Mouse (Mus musculus): ENCODE data around the gene H1foo. TPM values are rescaled to one million over a fixed set of nuclear protein-coding genes. Genes with fewer than 3 reads are reported as not detected.

The H1foo gene
- not detected in 2 replicates for polyA plus RNA-seq (2012; rRNA removed)

- 92% methylated on average over 5 of the region's 5 CpGs for WGBS
- no peak for TF ChIP-seq CTCF (IDR thresholded peaks at IDR 0.05; ENCODE audit: insufficient read depth, low read length)
- no peak for TF ChIP-seq POLR2A (IDR thresholded peaks at IDR 0.05; ENCODE audit: borderline replicate concordance, extremely low read depth, low read depth, low read length)
- Histone ChIP-seq H3K4me3 (replicated peaks; ENCODE audit: extremely low read depth, low read depth, low read length) (no peak within 1 kb of the TSS), H3K4me1 (ENCODE audit: control insufficient read depth, insufficient read depth, low read length) (no peaks in the 10 kb centered on the region; the same call in 1 of the 2 replicates)
- no peak for DNase-seq
These were observed at the start of gene H1foo for GRCm38 (mm10) chr6:115944638-115945037. TSS of gene H1foo (plus strand) at chr6:115944938.

DNA sequence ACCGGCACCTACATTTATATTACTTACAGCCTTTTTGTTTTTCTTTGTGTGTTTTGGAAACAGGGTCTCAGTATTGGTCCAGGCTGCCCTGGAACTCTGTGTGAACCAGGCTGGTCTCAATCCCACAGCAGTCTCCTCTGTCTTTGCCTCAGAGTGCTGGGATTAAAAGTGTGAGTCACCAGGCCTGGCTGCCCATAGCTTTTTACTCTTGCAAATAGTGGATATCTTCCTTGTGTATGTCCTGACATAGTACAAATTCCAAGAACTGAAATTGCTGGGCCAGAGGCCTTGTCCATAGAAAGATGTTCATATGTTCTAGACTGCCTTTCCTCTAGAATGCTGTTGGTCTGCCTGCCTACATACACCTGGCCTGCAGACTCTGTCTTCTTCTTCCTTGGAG lies 48.4 kb upstream of the H1foo start:
- TF ChIP-seq POLR2A (IDR thresholded peaks at IDR 0.05; ENCODE audit: borderline replicate concordance, extremely low read depth, low read depth, low read length): no peak
- no peak for TF ChIP-seq CTCF (IDR thresholded peaks at IDR 0.05; ENCODE audit: insufficient read depth, low read length)
- 63% methylated on average over 1 of the region's 1 CpGs for WGBS
- peaks cover 6% of the 10 kb centered on the region for H3K4me1 ChIP-seq (ENCODE audit: control insufficient read depth, insufficient read depth, low read length)
- H3K4me3 ChIP-seq (replicated peaks; ENCODE audit: extremely low read depth, low read depth, low read length): no peak overlapping the region
- DNase-seq: no peak

- no peak for TF ChIP-seq POLR2A (IDR thresholded peaks at IDR 0.05; ENCODE audit: borderline replicate concordance, extremely low read depth, low read depth, low read length)
- no peak for TF ChIP-seq CTCF (IDR thresholded peaks at IDR 0.05; ENCODE audit: insufficient read depth, low read length)
- DNase-seq: no peak
- WGBS: 58% methylated on average over 4 of the region's 4 CpGs
- H3K4me3 ChIP-seq (replicated peaks; ENCODE audit: extremely low read depth, low read depth, low read length): no peak overlapping the region
- H3K4me1 ChIP-seq (ENCODE audit: control insufficient read depth, insufficient read depth, low read length): peaks cover 8% of the 10 kb centered on the region
These were observed 47.6 kb upstream of the H1foo start for GRCm38 (mm10) chr6:115897117-115897516.

DNA sequence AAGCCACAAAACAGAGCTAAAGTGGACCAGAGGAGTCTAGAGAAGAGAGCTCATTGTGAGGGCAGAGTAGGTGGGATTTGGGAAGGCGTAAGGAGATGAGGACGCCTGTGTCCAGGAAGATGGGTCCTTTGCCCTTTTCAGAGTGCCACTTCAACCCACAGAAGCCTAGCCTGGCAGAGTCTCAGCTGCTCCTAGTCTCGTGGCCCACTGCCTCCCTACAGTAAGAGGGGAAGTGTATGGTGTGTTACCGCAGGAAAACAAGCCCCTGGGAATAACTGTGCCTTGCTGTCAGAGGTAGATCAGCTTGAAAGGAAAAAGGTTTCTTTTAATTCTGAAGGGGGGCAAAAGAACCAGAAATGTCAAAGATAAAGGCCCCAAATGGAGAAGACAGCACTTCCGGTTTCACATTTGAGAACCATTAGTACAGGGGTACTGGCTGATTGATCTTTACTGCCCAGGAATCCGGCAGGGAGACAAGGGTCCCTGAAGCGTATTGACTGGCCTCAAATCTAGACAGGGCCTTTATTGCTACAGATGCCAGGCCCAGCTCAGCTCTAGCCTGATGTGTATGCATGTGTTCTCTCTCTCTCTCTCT lies 46.7 kb upstream of the H1foo start:
- no peak for DNase-seq
- WGBS: 84% methylated on average over 7 of the region's 7 CpGs
- no peak for TF ChIP-seq POLR2A (IDR thresholded peaks at IDR 0.05; ENCODE audit: borderline replicate concordance, extremely low read depth, low read depth, low read length)
- TF ChIP-seq CTCF (IDR thresholded peaks at IDR 0.05; ENCODE audit: insufficient read depth, low read length): no peak
- no peak overlapping the region for H3K4me3 ChIP-seq (replicated peaks; ENCODE audit: extremely low read depth, low read depth, low read length)
- peaks cover 8% of the 10 kb centered on the region for H3K4me1 ChIP-seq (ENCODE audit: control insufficient read depth, insufficient read depth, low read length)

DNA sequence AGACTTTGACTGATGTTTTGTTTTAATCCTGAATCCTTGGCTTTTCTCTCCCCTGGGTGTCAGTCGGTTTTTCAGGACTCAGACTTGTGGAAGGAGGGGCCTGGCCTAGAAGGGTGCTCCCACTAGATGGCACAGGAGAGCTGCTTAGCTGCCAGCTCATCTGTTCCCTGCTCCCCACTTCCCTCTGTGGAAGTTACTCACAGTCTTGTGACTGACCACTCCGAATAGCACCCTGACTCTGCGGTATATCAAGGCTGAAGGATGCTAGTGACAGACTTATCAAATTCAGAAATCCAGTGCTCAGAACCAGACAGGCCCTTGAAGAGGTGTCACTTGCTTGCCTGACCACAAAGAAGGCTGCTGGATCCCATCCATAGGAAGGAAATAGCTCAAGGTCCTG lies 43.7 kb upstream of the H1foo start:
- WGBS: 1% methylated on average over 3 of the region's 3 CpGs

GRCm38 (mm10) chr6:115901489-115901931 lies 43.2 kb upstream of the H1foo start:
- DNase-seq: no peak
- no peak overlapping the region for H3K4me3 ChIP-seq (replicated peaks; ENCODE audit: extremely low read depth, low read depth, low read length)
- H3K4me1 ChIP-seq (ENCODE audit: control insufficient read depth, insufficient read depth, low read length): peaks cover 21% of the 10 kb centered on the region
- no peak for TF ChIP-seq CTCF (IDR thresholded peaks at IDR 0.05; ENCODE audit: insufficient read depth, low read length)
- no peak for TF ChIP-seq POLR2A (IDR thresholded peaks at IDR 0.05; ENCODE audit: borderline replicate concordance, extremely low read depth, low read depth, low read length)
- 49% methylated on average over 8 of the region's 8 CpGs for WGBS

More for the DNA sequence above, 43.7 kb upstream of the H1foo start:
- peak; percentile 72 for DNase-seq
- TF ChIP-seq CTCF (IDR thresholded peaks at IDR 0.05; ENCODE audit: insufficient read depth, low read length): peak; percentile 94
- no peak for TF ChIP-seq POLR2A (IDR thresholded peaks at IDR 0.05; ENCODE audit: borderline replicate concordance, extremely low read depth, low read depth, low read length)
- Histone ChIP-seq H3K4me3 (replicated peaks; ENCODE audit: extremely low read depth, low read depth, low read length) (no peak overlapping the region), H3K4me1 (ENCODE audit: control insufficient read depth, insufficient read depth, low read length) (peaks cover 21% of the 10 kb centered on the region)

DNA sequence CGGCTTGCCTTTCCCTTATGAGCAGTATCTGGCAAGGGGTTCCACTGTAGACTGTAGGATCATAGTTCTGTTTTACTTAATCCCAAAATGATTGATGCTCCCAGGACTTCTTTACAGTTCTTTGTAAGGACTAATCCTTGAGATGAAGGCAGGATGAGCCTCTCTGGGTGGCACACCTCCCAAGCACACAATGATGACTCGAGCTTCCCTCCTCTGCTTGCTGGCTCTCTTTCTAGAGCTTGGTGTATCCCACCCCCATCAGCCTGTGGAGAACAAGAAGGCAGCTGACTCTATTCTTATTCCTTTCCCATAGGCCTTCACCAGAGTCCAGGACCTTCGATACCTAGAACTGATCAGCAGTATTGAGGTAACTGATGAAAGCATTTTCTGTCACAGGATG lies 42.2 kb upstream of the H1foo start:
- no peak for DNase-seq
- no peak overlapping the region for H3K4me3 ChIP-seq (replicated peaks; ENCODE audit: extremely low read depth, low read depth, low read length)
- no peak for TF ChIP-seq CTCF (IDR thresholded peaks at IDR 0.05; ENCODE audit: insufficient read depth, low read length)
- no peak for TF ChIP-seq POLR2A (IDR thresholded peaks at IDR 0.05; ENCODE audit: borderline replicate concordance, extremely low read depth, low read depth, low read length)
- peaks cover 21% of the 10 kb centered on the region for H3K4me1 ChIP-seq (ENCODE audit: control insufficient read depth, insufficient read depth, low read length)
- WGBS: 76% methylated on average over 3 of the region's 3 CpGs

DNA sequence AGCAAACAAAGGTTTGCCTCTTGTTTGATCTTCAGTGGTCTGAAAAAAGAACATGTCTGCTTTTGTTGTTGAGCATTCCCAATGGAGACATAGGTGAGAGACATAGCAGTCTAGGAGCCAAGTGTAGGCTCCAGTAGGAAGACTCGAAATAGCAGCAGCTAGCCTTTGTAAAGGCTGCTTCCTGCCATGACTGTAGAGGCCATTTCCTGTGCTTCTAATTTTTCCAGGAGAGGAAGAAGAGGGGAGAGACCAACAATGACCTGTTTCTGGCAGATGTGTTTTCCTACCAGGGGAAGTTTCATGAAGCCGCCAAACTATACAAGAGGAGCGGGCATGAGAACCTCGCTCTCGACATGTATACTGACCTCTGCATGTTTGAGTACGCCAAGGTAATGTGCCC lies 39.2 kb upstream of the H1foo start:
- TF ChIP-seq CTCF (IDR thresholded peaks at IDR 0.05; ENCODE audit: insufficient read depth, low read length): no peak
- no peak for TF ChIP-seq POLR2A (IDR thresholded peaks at IDR 0.05; ENCODE audit: borderline replicate concordance, extremely low read depth, low read depth, low read length)
- H3K4me3 ChIP-seq (replicated peaks; ENCODE audit: extremely low read depth, low read depth, low read length): no peak overlapping the region
- 51% methylated on average over 6 of the region's 6 CpGs for WGBS
- DNase-seq: no peak
- peaks cover 32% of the 10 kb centered on the region for H3K4me1 ChIP-seq (ENCODE audit: control insufficient read depth, insufficient read depth, low read length)

GRCm38 (mm10) chr6:115906455-115906854 lies 38.3 kb upstream of the H1foo start:
- TF ChIP-seq POLR2A (IDR thresholded peaks at IDR 0.05; ENCODE audit: borderline replicate concordance, extremely low read depth, low read depth, low read length): no peak
- no peak for TF ChIP-seq CTCF (IDR thresholded peaks at IDR 0.05; ENCODE audit: insufficient read depth, low read length)
- DNase-seq: no peak
- peaks cover 36% of the 10 kb centered on the region for H3K4me1 ChIP-seq (ENCODE audit: control insufficient read depth, insufficient read depth, low read length)
- H3K4me3 ChIP-seq (replicated peaks; ENCODE audit: extremely low read depth, low read depth, low read length): no peak overlapping the region
- WGBS: 50% methylated on average over 1 of the region's 1 CpGs

- TF ChIP-seq POLR2A (IDR thresholded peaks at IDR 0.05; ENCODE audit: borderline replicate concordance, extremely low read depth, low read depth, low read length) (no peak), CTCF (IDR thresholded peaks at IDR 0.05; ENCODE audit: insufficient read depth, low read length) (no peak)
- 77% methylated on average over 2 of the region's 2 CpGs for WGBS
- peaks cover 37% of the 10 kb centered on the region for H3K4me1 ChIP-seq (ENCODE audit: control insufficient read depth, insufficient read depth, low read length)
- H3K4me3 ChIP-seq (replicated peaks; ENCODE audit: extremely low read depth, low read depth, low read length): no peak overlapping the region
- no peak for DNase-seq
These were observed 37.9 kb upstream of the H1foo start for GRCm38 (mm10) chr6:115906871-115907270.
